Mouse (Mus musculus) embryonic facial prominence, embryonic 13.5 days (tissue): ENCODE measurements around the gene B230217C12Rik. TPM values are rescaled to one million over a fixed set of nuclear protein-coding genes. Genes with fewer than 3 reads are reported as not detected.

ENCODE experiments used
- ATAC-seq: fragments of 200-750 bp; cut with Nextera tagmentation; 2 replicates; pipeline ENCODE4 v1.8.0; 2017; ENCODE audit warnings: low read depth; ENCODE audit not compliant: insufficient number of reproducible peaks, insufficient read depth, low FRiP score, low TSS enrichment
- H3K27ac ChIP-seq: fragments of 300-500 bp; sonication (generic); 2 replicates; pipeline ENCODE4 v1.5.1; 2015; ENCODE audit warnings: moderate library complexity, mild to moderate bottlenecking, inconsistent platforms
- H3K27me3 ChIP-seq: fragments of 300-500 bp; sonication (generic); 2 replicates; pipeline ENCODE4 v1.6.1; 2015; ENCODE audit warnings: mild to moderate bottlenecking, inconsistent platforms
- H3K36me3 ChIP-seq: fragments of 300-500 bp; sonication (generic); 2 replicates; pipeline ENCODE4 v1.6.1; 2015; ENCODE audit warnings: mild to moderate bottlenecking, inconsistent platforms
- H3K4me1 ChIP-seq: fragments of 300-500 bp; sonication (generic); 2 replicates; pipeline ENCODE4 v1.6.1; 2015; ENCODE audit warnings: inconsistent platforms
- H3K4me2 ChIP-seq: fragments of 300-500 bp; sonication (generic); 2 replicates; pipeline ENCODE4 v1.6.1; 2015; ENCODE audit warnings: moderate library complexity, mild to moderate bottlenecking, inconsistent platforms
- H3K4me3 ChIP-seq: fragments of 300-500 bp; sonication (generic); 2 replicates; pipeline ENCODE4 v1.5.1; 2015; ENCODE audit warnings: mild to moderate bottlenecking, inconsistent platforms
- H3K9ac ChIP-seq: fragments of 300-500 bp; sonication (generic); 2 replicates; pipeline ENCODE4 v1.6.1; 2015; ENCODE audit warnings: mild to moderate bottlenecking, inconsistent platforms
- H3K9me3 ChIP-seq: fragments of 300-500 bp; sonication (generic); 2 replicates; pipeline ENCODE4 v1.6.1; 2016; ENCODE audit warnings: inconsistent platforms
- WGBS: fragments of 180-500 bp; shearing (Covaris S2); methylation state at CpG from one replicate; pipeline ENCODE4 v1.1.7; 2015; ENCODE audit warnings: mixed read lengths; 5-methylcytosine and 5-hydroxymethylcytosine counted together
- polyA plus RNA-seq: library from polyadenylated mRNA; unstranded; fragments of >200 nt; fragmentation: Nextera tagmentation; extraction: Ambion mirVana; gene quantifications from 2 replicates; pipeline ENCODE4 v1.2.1, GENCODE M21; 2015

Gene B230217C12Rik
- polyA plus RNA-seq, 1 experiment from 2014 or later, result 11.8 TPM

DNA sequence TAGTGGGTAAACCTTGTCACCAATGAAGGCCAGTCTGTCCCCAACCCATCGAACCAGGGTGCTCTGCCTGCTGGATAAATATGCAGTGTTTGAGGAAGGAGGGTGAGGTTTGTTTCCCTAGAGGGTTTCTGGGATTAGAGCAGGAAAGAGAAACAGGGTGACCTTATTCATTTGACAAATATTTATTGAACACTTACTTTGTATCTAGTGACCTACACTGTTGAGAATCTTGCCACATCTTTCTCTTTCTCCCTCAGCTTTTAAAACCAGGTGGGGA lies 38.4 kb upstream of the B230217C12Rik start:
- Histone ChIP-seq H3K27me3 (no peaks in the 10 kb centered on the region), H3K27ac (peak overlapping the region; percentile 98), H3K9me3 (no peaks in the 10 kb centered on the region), H3K36me3 (peaks cover 10% of the 10 kb centered on the region), H3K4me2 (peak overlapping the region; percentile 83), H3K4me1 (peaks cover 59% of the 10 kb centered on the region), H3K4me3 (peak overlapping the region; percentile 96), H3K9ac (peak overlapping the region; percentile 93)
- 42% methylated on average over 1 of the region's 1 CpGs for WGBS
- no peak for ATAC-seq

DNA sequence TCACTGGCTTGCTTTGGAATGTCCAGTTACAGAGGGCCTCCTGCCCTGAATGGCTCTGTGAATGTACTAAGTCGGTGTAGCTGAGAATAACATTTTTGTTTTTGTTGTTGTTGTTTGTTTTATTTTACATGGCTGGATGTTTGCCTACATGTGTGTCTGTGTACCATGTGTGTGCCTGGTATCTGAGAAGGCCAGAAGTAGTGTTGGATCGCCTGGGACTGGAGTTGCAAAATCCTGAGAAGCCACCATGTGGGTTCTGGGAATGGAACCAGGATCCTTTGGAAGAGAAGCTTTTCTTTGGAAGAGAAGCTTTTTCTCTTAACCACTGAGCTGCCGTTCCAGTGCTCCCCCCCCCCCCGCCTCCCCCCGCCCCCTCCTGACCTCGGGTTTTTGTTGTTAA lies 38.1 kb upstream of the B230217C12Rik start:
- H3K9ac ChIP-seq, result peak overlapping the region; percentile 93; the same call in 1 of the 2 replicates
- 39% methylated on average over 6 of the region's 6 CpGs for WGBS
- no peak overlapping the region for H3K27ac ChIP-seq
- no peak for ATAC-seq
- H3K27me3 ChIP-seq, result no peaks in the 10 kb centered on the region
- H3K9me3 ChIP-seq, result no peaks in the 10 kb centered on the region
- peak overlapping the region; percentile 96; the same call in 1 of the 2 replicates for H3K4me3 ChIP-seq
- peaks cover 14% of the 10 kb centered on the region for H3K36me3 ChIP-seq
- peaks cover 61% of the 10 kb centered on the region for H3K4me1 ChIP-seq
- H3K4me2 ChIP-seq, result peak overlapping the region; percentile 83

- Histone ChIP-seq H3K27ac (peak overlapping the region; percentile 93), H3K4me1 (peaks cover 69% of the 10 kb centered on the region), H3K4me3 (no peak overlapping the region), H3K27me3 (no peaks in the 10 kb centered on the region), H3K9ac (no peak overlapping the region), H3K36me3 (peaks cover 26% of the 10 kb centered on the region), H3K4me2 (peak overlapping the region; percentile 62; the same call in 1 of the 2 replicates), H3K9me3 (no peaks in the 10 kb centered on the region)
- WGBS, result 69% methylated on average over 5 of the region's 5 CpGs
- no peak for ATAC-seq
Measured at GRCm38 (mm10) chr11:97803847-97804246, 36.7 kb upstream of the B230217C12Rik start.

- H3K4me1 ChIP-seq, result peaks cover 81% of the 10 kb centered on the region
- H3K4me2 ChIP-seq, result peak overlapping the region; percentile 62
- WGBS, result 5% methylated on average over 9 of the region's 9 CpGs
- no peaks in the 10 kb centered on the region for H3K27me3 ChIP-seq
- peak overlapping the region; percentile 33 for H3K4me3 ChIP-seq
- peak overlapping the region; percentile 93 for H3K27ac ChIP-seq
- peak overlapping the region; percentile 52 for H3K9ac ChIP-seq
- ATAC-seq, result peak; percentile 52; the same call in 1 of the 2 replicates
- no peaks in the 10 kb centered on the region for H3K9me3 ChIP-seq
- H3K36me3 ChIP-seq, result peaks cover 36% of the 10 kb centered on the region
Measured at GRCm38 (mm10) chr11:97804841-97805661, 35.5 kb upstream of the B230217C12Rik start.

DNA sequence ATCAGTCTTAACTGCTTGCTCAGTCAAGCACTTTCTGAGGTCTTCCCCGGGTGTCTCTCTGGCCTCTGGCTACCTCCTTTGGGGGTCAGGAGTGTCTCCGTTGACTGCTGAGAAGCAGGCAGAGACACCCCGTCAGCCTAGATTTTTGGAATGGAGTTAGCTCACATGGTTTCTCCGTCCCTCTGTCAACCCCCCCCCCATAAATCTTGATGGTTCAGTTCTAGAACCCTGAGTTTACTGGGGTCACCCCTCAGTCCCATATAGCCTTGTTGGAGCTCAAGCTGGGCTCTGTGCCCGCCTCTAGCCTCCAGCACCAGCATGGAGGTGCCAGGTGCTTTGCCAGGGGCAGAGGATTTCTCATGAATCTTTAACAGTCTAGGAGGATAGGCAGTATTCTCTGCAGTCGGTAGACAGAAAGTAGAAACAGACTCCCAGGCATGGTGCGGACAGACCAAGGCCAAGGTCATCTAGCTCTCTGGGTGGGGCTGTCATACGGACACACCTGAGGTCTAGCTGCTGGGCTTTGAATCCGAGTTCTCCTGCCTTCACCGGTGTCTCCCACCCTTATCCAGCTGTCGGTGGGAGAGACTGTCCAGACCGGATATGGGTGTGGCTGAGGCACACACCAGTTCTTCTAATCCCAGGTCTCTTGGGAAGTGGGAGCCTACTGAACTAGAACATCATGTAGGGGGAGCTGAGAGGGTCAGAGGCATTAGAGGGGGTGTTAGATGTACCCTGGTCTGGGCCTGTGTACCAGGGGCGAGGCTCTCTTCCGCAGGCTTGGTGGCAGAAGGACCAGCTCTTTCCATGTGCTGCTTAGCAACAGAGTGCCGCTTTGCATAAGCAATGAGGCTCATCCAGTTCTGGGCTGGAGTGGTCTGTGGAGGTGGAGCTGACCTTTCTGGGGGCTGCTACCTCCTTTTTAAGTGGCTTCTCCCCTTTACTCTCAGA lies 34.6 kb upstream of the B230217C12Rik start:
- H3K36me3 ChIP-seq, result peaks cover 36% of the 10 kb centered on the region
- H3K4me2 ChIP-seq, result peak overlapping the region; percentile 62
- WGBS, result 38% methylated on average over 15 of the region's 15 CpGs
- ATAC-seq, result no peak
- peak overlapping the region; percentile 93 for H3K27ac ChIP-seq
- peak overlapping the region; percentile 51; the same call in 1 of the 2 replicates for H3K9ac ChIP-seq
- H3K4me1 ChIP-seq, result peaks cover 87% of the 10 kb centered on the region
- peak overlapping the region; percentile 33 for H3K4me3 ChIP-seq
- no peaks in the 10 kb centered on the region for H3K9me3 ChIP-seq
- H3K27me3 ChIP-seq, result no peaks in the 10 kb centered on the region

DNA sequence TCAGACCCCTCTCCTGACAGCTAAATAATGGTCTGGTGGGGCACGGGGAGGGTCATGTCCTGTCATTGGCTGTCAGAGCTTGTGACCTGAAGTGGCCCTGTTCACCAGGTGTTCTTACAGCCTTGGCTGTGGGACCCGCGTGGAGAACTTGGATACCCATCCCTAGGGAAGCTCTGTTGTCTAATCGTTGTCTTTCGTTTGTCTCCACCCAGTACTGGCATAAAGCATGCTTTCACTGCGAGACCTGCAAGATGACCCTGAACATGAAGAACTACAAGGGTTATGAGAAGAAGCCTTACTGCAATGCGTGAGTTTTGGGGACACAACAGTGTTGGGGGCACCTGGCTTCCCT lies 34.0 kb upstream of the B230217C12Rik start:
- ATAC-seq, result no peak
- WGBS, result 68% methylated on average over 7 of the region's 7 CpGs
- Histone ChIP-seq H3K4me2 (peak overlapping the region; percentile 62), H3K4me1 (peaks cover 87% of the 10 kb centered on the region), H3K27me3 (no peaks in the 10 kb centered on the region), H3K27ac (0 out of 2 replicates have a peak overlapping the region, but pooled peaks have one; percentile 93), H3K36me3 (peaks cover 36% of the 10 kb centered on the region), H3K9ac (no peak overlapping the region), H3K4me3 (no peak overlapping the region), H3K9me3 (no peaks in the 10 kb centered on the region)

DNA sequence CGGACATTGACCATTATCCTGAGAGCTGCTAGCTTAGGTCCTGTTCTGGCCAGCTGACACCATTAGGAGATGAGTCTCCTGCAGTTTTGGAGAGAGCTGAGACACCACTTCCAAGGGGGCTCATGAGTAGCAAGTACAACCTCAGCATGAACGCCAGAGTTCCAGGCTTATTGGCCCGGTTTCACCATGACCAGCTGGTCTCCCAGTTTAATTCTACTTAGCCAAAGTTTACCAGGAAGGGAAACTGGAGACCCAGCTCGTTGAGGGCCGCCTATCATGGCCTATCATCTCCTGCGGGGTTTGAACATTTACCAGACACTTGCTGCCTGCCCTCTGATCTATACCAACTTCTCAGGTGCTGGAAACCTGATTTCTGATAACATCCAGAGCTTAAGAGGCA lies 33.0 kb upstream of the B230217C12Rik start:
- H3K9me3 ChIP-seq, result no peaks in the 10 kb centered on the region
- H3K9ac ChIP-seq, result no peak overlapping the region
- H3K4me1 ChIP-seq, result peaks cover 87% of the 10 kb centered on the region
- H3K4me2 ChIP-seq, result no peak overlapping the region
- H3K4me3 ChIP-seq, result no peak overlapping the region
- H3K36me3 ChIP-seq, result peaks cover 41% of the 10 kb centered on the region
- H3K27me3 ChIP-seq, result no peaks in the 10 kb centered on the region
- peak overlapping the region; percentile 73 for H3K27ac ChIP-seq
- ATAC-seq, result no peak
- 27% methylated on average over 6 of the region's 6 CpGs for WGBS

DNA sequence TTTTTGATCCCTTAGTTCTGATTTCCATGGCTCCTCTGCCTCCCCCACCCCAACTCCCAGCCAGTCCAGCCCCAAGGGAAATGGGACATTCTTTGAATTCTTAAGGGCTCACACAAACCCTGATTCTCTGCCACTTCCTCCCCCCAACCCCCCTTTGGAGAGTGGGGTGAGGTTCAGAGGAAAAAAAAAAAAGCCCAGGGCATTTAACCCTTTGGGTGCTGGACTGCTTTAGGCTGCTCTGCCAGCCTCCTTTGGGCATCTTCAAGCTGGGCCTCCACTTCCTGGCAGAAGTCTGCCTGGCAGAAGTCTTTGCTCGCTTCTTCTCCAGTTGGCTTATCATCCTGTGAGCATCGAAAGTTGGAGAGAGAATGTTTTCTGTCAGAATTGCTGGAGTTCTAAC lies 32.5 kb upstream of the B230217C12Rik start:
- peaks cover 45% of the 10 kb centered on the region for H3K36me3 ChIP-seq
- peaks cover 92% of the 10 kb centered on the region for H3K4me1 ChIP-seq
- peak overlapping the region; percentile 7; the same call in 1 of the 2 replicates for H3K4me2 ChIP-seq
- no peak overlapping the region for H3K4me3 ChIP-seq
- no peaks in the 10 kb centered on the region for H3K9me3 ChIP-seq
- no peak overlapping the region for H3K9ac ChIP-seq
- H3K27me3 ChIP-seq, result no peaks in the 10 kb centered on the region
- H3K27ac ChIP-seq, result peak overlapping the region; percentile 73
- 33% methylated on average over 2 of the region's 2 CpGs for whole genome bisulfite sequencing
- ATAC-seq, result no peak

DNA sequence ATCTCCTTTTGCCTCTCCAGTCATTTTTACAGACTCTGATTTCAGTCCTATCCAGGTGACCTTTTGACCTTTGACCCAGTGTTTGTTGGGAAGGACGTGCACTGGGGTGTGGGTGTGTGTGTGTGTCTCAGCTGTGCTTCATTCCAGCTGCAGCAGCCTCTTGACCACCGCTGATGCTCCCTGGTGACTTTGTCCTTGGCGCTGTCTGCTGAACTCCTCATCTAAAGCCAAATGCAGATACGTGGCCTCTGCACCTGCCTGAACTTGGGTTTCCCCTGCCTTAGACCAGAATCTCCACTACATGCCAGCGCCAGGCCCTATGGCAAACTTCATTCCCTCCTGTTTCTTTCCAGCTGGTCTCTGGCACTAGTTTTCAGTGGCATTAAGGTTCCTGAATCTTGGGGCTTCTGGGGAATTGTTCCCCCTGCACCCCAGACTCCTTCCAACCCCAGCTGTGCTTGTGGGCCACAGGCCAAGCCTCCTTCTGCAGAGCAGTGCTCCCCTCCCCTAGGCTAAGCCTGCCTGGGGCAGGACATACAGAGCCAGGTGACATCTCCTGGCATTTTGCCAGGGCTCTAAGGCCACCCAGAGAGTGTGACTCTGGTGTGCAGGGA lies 31.9 kb upstream of the B230217C12Rik start:
- Histone ChIP-seq H3K4me3 (no peak overlapping the region), H3K36me3 (peaks cover 52% of the 10 kb centered on the region), H3K9ac (no peak overlapping the region), H3K9me3 (no peaks in the 10 kb centered on the region), H3K4me1 (peaks cover 96% of the 10 kb centered on the region), H3K27me3 (no peaks in the 10 kb centered on the region), H3K27ac (peak overlapping the region; percentile 73), H3K4me2 (0 out of 2 replicates have a peak overlapping the region, but pooled peaks have one; percentile 7)
- 32% methylated on average over 5 of the region's 5 CpGs for whole genome bisulfite sequencing
- no peak for ATAC-seq

DNA sequence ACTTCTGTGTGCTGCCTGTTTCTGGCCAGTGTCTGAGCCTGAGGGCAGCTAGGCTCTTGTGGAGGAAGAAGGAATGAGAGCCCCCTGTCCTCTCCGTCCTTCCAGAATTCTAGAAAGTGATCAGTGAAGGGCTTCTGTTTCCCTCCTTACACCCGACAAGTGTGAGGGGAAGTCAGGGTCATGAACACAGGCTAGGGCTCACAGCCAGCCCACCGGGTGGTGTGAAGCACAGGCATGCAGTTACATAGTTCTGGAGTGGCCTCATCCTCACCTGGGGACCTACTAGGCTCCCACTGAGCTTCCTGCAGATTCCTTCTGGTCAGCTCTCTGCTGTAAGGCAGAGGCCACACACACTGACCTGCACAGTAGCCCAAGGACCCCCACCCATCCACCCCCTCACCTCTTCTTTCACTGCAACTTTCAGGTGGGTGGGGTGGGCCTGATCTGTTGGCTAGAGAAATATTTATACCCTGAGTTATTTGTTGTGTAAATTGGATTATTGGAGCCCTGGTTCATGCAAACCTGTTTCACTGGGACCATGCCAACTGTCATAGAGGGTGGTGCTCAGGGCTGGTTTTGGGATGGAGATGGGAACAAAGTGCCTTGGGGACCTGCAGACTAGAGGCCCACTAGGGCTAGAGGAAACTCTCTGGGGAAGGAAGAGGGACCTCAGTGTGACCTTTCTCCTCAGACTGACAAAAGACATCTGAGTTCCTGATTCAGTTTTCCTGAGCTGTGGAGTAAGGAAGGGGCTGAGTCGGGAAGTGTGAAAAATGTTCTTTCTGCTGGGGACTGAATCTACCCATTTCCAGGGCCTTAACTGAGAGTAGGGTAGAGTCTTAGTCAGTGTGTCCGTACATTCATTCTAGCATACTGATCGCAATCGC lies 31.1 kb upstream of the B230217C12Rik start:
- Histone ChIP-seq H3K4me3 (no peak overlapping the region), H3K4me1 (peaks cover 91% of the 10 kb centered on the region), H3K36me3 (peaks cover 57% of the 10 kb centered on the region), H3K9ac (no peak overlapping the region), H3K9me3 (no peaks in the 10 kb centered on the region), H3K4me2 (no peak overlapping the region), H3K27ac (peak overlapping the region; percentile 73), H3K27me3 (no peaks in the 10 kb centered on the region)
- 56% methylated on average over 7 of the region's 7 CpGs for WGBS
- ATAC-seq, result no peak
